Mouse (Mus musculus) forebrain, embryonic 14.5 days (tissue): ENCODE data around the gene Mecom. TPM values are rescaled to one million over a fixed set of nuclear protein-coding genes. Genes with fewer than 3 reads are reported as not detected.

Experiments
- ATAC-seq: fragments of 200-750 bp; cut with Nextera tagmentation; 2 replicates; pipeline ENCODE4 v1.8.0; 2017; ENCODE audit warnings: mild to moderate bottlenecking, moderate library complexity
- DNase-seq: peaks from one replicate; pipeline ENCODE4 v3.0.0-alpha.2; 2015; ENCODE audit warnings: low spot score
- H3K27ac ChIP-seq: fragments of 300-500 bp; sonication (generic); 2 replicates; pipeline ENCODE4 v1.5.1; 2014; ENCODE audit warnings: low read depth, mild to moderate bottlenecking, control low read depth, low read length, moderate library complexity
- H3K27me3 ChIP-seq: fragments of 300-500 bp; sonication (generic); replicated peaks from 2 replicates; pipeline ENCODE4 v1.6.1; 2014; ENCODE audit warnings: low read length, control low read depth, mixed read lengths; ENCODE audit not compliant: control insufficient read depth, insufficient read depth
- H3K36me3 ChIP-seq: fragments of 300-500 bp; sonication (generic); 2 replicates; pipeline ENCODE4 v1.6.1; 2014; ENCODE audit warnings: low read length, control low read depth; ENCODE audit not compliant: control insufficient read depth, insufficient read depth
- H3K4me1 ChIP-seq: fragments of 300-500 bp; sonication (generic); 2 replicates; pipeline ENCODE4 v1.6.1; 2014; ENCODE audit warnings: antibody characterized with exemption, low read length, control low read depth; ENCODE audit not compliant: control insufficient read depth, insufficient read depth
- H3K4me2 ChIP-seq: fragments of 300-500 bp; sonication (generic); 2 replicates; pipeline ENCODE4 v1.6.1; 2014; ENCODE audit warnings: mild to moderate bottlenecking, control low read depth, low read length
- H3K4me3 ChIP-seq: fragments of 300-500 bp; sonication (generic); 2 replicates; pipeline ENCODE4 v1.5.1; 2014; ENCODE audit warnings: low read depth, low read length, control low read depth
- H3K9ac ChIP-seq: fragments of 300-500 bp; sonication (generic); 2 replicates; pipeline ENCODE4 v1.6.1; 2014; ENCODE audit warnings: mild to moderate bottlenecking, low read length, control low read depth, moderate library complexity
- H3K9me3 ChIP-seq: fragments of 300-500 bp; sonication (generic); replicated peaks from 2 replicates; pipeline ENCODE4 v1.6.1; 2016; ENCODE audit warnings: low read length, control low read depth, mixed read lengths; ENCODE audit not compliant: control insufficient read depth
- WGBS: fragments of 180-500 bp; shearing (Covaris S2); extraction: QIAGEN DNeasy Blood & Tissue Kit; methylation state at CpG from one replicate; pipeline ENCODE4 v1.1.7; 2014; 5-methylcytosine and 5-hydroxymethylcytosine counted together
- polyA plus RNA-seq: library from polyadenylated mRNA; unstranded; fragments of >200 nt; fragmentation: Nextera tagmentation; extraction: Ambion mirVana; gene quantifications from 2 replicates; pipeline ENCODE4 v1.2.1, GENCODE M21; 2014

Gene Mecom
- polyA plus RNA-seq, 1 experiment from 2014 or later: 3.2 TPM

DNA sequence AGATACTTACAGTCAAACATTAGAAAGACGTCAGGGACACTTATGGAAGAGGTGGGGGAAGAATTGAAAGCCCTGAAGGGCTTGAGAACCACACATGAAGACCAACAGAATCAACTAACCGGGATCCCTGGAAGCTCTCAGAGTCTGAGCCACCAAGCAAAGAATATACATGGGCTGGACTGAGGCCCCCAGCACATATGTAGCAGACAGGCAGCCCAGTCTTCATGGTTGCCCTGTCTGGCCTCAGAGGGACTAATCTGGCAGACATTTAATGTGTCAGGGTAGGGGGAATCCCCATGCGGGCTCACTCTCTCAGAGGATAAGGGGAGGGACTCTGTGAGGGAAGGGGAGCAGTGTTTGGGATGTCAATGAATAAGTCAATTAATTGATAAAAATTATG is 584.4 kb downstream of the Mecom start:
- no peak overlapping the region for H3K27ac ChIP-seq
- no peaks in the 10 kb centered on the region for H3K4me1 ChIP-seq
- DNase-seq (no peak), ATAC-seq (no peak)
- no peaks in the 10 kb centered on the region for H3K27me3 ChIP-seq
- no peak overlapping the region for H3K4me2 ChIP-seq
- no peak overlapping the region for H3K4me3 ChIP-seq
- H3K36me3 ChIP-seq: no peaks in the 10 kb centered on the region
- H3K9ac ChIP-seq: no peak overlapping the region
- WGBS: 82% methylated on average over 3 of the region's 3 CpGs
- H3K9me3 ChIP-seq: no peaks in the 10 kb centered on the region

DNA sequence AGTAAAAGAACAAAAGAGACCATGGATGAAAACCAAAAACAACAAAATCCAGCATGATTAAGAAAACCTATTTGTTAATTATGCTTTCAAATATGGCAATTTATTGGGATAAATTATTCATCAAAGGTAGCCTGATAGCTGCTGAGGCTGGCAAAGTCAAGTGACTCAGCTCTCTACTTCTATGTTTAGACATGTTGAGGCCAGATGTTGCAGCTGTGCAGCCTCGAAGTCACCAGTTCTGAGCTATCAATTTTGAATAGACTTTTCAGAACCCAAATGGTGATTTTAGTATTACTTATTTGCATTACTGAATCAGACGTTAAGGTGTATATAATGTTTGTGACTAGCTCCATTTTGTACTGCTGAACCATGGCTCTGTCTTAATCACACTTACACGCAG is 588.8 kb downstream of the Mecom start:
- Histone ChIP-seq H3K4me3 (no peak overlapping the region), H3K27me3 (no peaks in the 10 kb centered on the region), H3K9me3 (no peaks in the 10 kb centered on the region), H3K9ac (no peak overlapping the region), H3K27ac (no peak overlapping the region), H3K4me1 (peaks cover 6% of the 10 kb centered on the region; the same call in 1 of the 2 replicates), H3K36me3 (no peaks in the 10 kb centered on the region), H3K4me2 (no peak overlapping the region)
- WGBS: 90% methylated on average over 3 of the region's 3 CpGs
- no peak for ATAC-seq
- no peak for DNase-seq

DNA sequence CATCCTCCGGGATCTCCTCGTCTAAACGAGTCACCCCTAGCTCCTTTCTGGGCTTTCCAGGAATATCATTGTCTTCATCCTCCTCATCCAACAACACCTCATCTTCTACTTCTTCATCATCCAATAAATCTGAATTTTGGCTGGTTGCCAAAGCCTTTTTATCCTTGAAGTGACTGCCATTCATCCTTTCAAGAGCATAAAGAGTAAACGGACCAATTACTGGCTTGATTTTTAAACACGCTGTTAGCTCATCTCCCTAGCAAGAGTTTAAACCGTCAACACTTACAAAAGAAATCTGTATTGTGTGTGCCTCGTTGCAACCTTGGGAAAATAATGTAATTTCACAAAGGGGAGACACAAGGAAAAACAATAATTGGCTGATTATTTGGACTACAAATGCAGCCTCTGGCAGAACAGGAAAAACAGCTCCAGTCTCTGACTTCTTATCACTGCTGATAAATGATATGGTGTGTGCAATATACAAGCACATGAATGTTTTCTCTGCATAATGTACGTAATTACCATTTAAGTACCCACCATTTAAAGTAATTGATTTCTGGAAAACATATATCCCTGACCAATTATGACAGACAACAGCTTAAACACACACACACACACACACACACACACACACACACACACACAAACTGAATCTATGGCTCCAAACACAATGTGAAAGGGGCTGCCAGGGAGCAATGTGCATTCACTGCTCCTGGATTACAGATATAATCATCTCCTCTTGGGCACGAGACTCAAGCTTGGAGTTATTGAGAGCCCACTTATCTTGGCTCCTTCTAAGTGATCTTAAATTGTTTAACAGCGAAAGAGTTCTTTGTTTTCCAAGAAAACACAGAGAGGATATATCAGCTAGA is 590.2 kb downstream of the Mecom start:
- peak; percentile 69 for DNase-seq
- no peaks in the 10 kb centered on the region for H3K9me3 ChIP-seq
- peaks cover 6% of the 10 kb centered on the region; the same call in 1 of the 2 replicates for H3K4me1 ChIP-seq
- no peaks in the 10 kb centered on the region for H3K27me3 ChIP-seq
- WGBS: 23% methylated on average over 10 of the region's 10 CpGs
- no peaks in the 10 kb centered on the region for H3K36me3 ChIP-seq
- no peak overlapping the region for H3K4me3 ChIP-seq
- peak; percentile 79 for ATAC-seq
- peak overlapping the region; percentile 5; the same call in 1 of the 2 replicates for H3K4me2 ChIP-seq
- H3K9ac ChIP-seq: peak overlapping the region; percentile 21; the same call in 1 of the 2 replicates
- no peak overlapping the region for H3K27ac ChIP-seq

DNA sequence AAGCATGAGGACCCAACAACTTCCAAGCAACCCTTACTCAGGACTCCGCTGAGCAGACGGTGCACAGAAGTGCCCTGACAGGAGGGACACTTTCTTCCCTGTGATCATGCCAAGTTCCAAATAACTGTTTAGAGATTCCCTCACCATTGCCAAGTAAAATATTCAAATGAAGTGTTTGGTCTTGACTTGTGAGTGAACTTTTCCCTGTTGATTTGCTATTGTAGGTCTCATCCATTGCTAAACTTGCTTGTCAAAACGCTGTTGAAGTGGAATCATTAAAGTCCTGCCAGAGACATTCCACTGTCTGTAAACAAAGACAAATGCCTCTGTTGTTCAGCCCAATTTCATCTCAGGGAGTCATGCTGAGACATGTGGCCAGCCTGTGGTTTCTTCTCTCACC is 594.5 kb downstream of the Mecom start:
- 69% methylated on average over 3 of the region's 3 CpGs for WGBS
- no peak for DNase-seq

DNA sequence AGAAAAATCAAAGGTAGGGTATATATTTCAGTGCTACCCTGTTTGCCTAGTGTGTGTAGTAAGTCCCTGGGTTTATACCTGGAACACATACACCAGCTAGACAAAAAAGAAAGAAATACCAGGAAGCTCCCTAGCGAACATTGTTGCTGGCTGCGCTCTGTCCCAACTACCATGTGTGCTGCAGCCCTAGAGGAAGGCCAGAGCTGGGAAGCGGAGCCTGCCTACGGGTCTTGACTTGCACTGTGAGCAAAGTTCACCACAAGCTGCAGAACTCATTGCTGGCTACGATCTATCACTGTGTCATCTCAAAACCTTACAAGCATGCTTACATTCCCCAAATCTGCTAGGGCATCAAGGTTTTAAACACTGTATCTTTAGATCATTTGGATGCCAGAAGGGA is 597.0 kb downstream of the Mecom start:
- DNase-seq (no peak), ATAC-seq (no peak)
- no peak overlapping the region for H3K4me2 ChIP-seq
- no peak overlapping the region for H3K27ac ChIP-seq
- H3K4me1 ChIP-seq: no peaks in the 10 kb centered on the region
- WGBS: 85% methylated on average over 5 of the region's 5 CpGs
- H3K9me3 ChIP-seq: no peaks in the 10 kb centered on the region
- no peak overlapping the region for H3K9ac ChIP-seq
- no peaks in the 10 kb centered on the region for H3K27me3 ChIP-seq
- no peaks in the 10 kb centered on the region for H3K36me3 ChIP-seq
- no peak overlapping the region for H3K4me3 ChIP-seq

More for the DNA sequence above, 594.5 kb downstream of the Mecom start:
- no peak for ATAC-seq
- Histone ChIP-seq H3K4me3 (no peak overlapping the region), H3K27me3 (no peaks in the 10 kb centered on the region), H3K4me2 (no peak overlapping the region), H3K9ac (no peak overlapping the region), H3K4me1 (peaks cover 6% of the 10 kb centered on the region; the same call in 1 of the 2 replicates), H3K9me3 (no peaks in the 10 kb centered on the region), H3K27ac (no peak overlapping the region), H3K36me3 (no peaks in the 10 kb centered on the region)

DNA sequence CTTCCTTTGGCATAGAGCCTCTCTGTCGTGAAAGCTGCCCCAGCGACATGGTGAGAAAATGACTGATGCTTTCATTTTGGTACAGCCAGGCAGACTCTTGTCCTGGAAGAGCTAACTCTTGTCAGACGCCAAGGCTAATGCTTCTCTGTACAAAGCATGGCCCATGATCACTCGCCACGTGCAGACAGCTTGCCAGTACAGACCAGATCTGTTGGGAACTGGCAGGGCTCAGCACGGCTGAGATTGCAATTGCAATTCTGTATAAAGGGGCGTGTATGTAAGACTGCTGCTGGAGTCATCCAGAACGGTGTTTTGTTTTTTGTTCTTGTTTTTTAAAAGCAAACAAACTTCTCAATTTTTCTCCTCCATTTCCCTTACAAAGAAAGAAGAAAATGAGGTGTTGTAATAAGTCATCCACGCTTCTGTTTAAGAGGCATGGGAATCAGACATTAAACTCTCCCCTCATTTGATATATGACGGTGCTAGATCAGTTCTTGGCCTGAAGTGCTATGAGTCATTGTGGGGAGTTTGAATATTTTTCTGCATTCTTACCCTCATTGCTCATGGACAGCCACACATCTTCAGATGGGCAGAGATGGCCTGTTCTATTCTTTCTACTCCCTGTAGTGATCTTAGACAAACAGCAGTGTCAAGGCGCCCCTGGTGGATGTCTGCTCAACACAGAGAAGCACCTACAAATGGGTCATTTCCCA is 644.1 kb downstream of the Mecom start:
- ATAC-seq (no peak), DNase-seq (peak; percentile 10)
- Histone ChIP-seq H3K4me1 (no peaks in the 10 kb centered on the region), H3K27ac (no peak overlapping the region), H3K27me3 (no peaks in the 10 kb centered on the region), H3K4me3 (no peak overlapping the region), H3K36me3 (no peaks in the 10 kb centered on the region), H3K9ac (no peak overlapping the region), H3K4me2 (no peak overlapping the region), H3K9me3 (no peaks in the 10 kb centered on the region)
- WGBS: 71% methylated on average over 11 of the region's 11 CpGs

Other genes with a start within 250 kb of the Mecom start
- 0.17 and 0.25 TPM in 2 replicates for gene Actrt3, start 51.9 kb upstream of the Mecom start, polyA plus RNA-seq
- gene Mynn, start 54.1 kb upstream of the Mecom start, polyA plus RNA-seq: 35.4 and 40.8 TPM in 2 replicates
- gene Lrriq4, start 96.5 kb upstream of the Mecom start, polyA plus RNA-seq: not detected in 2 replicates
- gene Lrrc34, start 99.9 kb upstream of the Mecom start, polyA plus RNA-seq: 1.3 and 1.6 TPM in 2 replicates
- not detected in 2 replicates for gene Lrrc31, start 151.8 kb upstream of the Mecom start, polyA plus RNA-seq
- not detected in 2 replicates for gene Samd7, start 198.3 kb upstream of the Mecom start, polyA plus RNA-seq
- gene Sec62, start 244.9 kb upstream of the Mecom start, polyA plus RNA-seq: 76.8 and 84.0 TPM in 2 replicates